Mouse (Mus musculus) myocyte (in vitro differentiated cells): Measurements from ENCODE around the gene Rhbg. TPM values are rescaled to one million over a fixed set of nuclear protein-coding genes. Genes with fewer than 3 reads are reported as not detected.

Source experiments
- H3K27me3 ChIP-seq: one replicate; pipeline ENCODE4 v1.6.1; 2011; ENCODE audit not compliant: control insufficient read depth, insufficient read depth, insufficient read length
- H3K36me3 ChIP-seq: one replicate; pipeline ENCODE4 v1.6.1; 2011; ENCODE audit not compliant: control insufficient read depth, insufficient read depth
- H3K4me2 ChIP-seq: one replicate; pipeline ENCODE4 v1.6.1; 2011; ENCODE audit warnings: low read depth, control low read depth
- H3K4me3 ChIP-seq: one replicate; pipeline ENCODE4 v1.5.1; 2011; ENCODE audit warnings: mild to moderate bottlenecking, control low read depth, moderate library complexity
- H3K79me2 ChIP-seq: one replicate; pipeline ENCODE4 v1.6.1; 2011; ENCODE audit not compliant: control insufficient read depth, insufficient read depth
- H3ac ChIP-seq: one replicate; pipeline ENCODE4 v1.6.1; 2011; ENCODE audit not compliant: control insufficient read depth, insufficient read length
- CEBPB ChIP-seq: IDR thresholded peaks from 2 replicates; pipeline ENCODE4 v1.6.1; 2011; ENCODE audit warnings: mild to moderate bottlenecking, moderate library complexity; ENCODE audit not compliant: poor library complexity, insufficient read depth, severe bottlenecking
- E2F4 ChIP-seq: IDR thresholded peaks from one replicate; pipeline ENCODE4 v1.6.1; 2011; ENCODE audit warnings: mild to moderate bottlenecking, control low read depth, moderate library complexity; ENCODE audit not compliant: insufficient read depth
- MAX ChIP-seq: IDR thresholded peaks from one replicate; pipeline ENCODE4 v1.6.1; 2011; ENCODE audit warnings: low read depth, mild to moderate bottlenecking, control low read depth
- MYOD1 ChIP-seq, 3 experiments: IDR thresholded peaks; one replicate each; pipeline ENCODE4 v1.6.1; 2011; ENCODE audit warnings: control low read depth in 2 of 3, low read depth in 2 of 3, mild to moderate bottlenecking in 2 of 3, moderate library complexity in 1 of 3; ENCODE audit not compliant: insufficient read length in 2 of 3, control insufficient read depth in 1 of 3
- MYOG ChIP-seq, 3 experiments: IDR thresholded peaks; one replicate each; pipeline ENCODE4 v1.6.1; 2011; ENCODE audit warnings: control low read depth in 2 of 3, low read depth in 2 of 3, mild to moderate bottlenecking in 2 of 3; ENCODE audit not compliant: insufficient read length in 2 of 3, control insufficient read depth in 1 of 3, insufficient read depth in 1 of 3
- POLR2A ChIP-seq: IDR thresholded peaks from one replicate; pipeline ENCODE4 v1.6.1; 2011; ENCODE audit warnings: low read depth, mild to moderate bottlenecking, control low read depth, moderate library complexity; ENCODE audit not compliant: insufficient read length
- POLR2AphosphoS2 ChIP-seq: IDR thresholded peaks from one replicate; pipeline ENCODE4 v1.6.1; 2011; ENCODE audit warnings: low read depth, control low read depth; ENCODE audit not compliant: insufficient read length
- REST ChIP-seq: IDR thresholded peaks from one replicate; pipeline ENCODE4 v1.6.1; 2011; ENCODE audit warnings: mild to moderate bottlenecking, control low read depth, moderate library complexity; ENCODE audit not compliant: insufficient read depth, insufficient read length
- SRF ChIP-seq: IDR thresholded peaks from one replicate; pipeline ENCODE4 v1.6.1; 2011; ENCODE audit warnings: low read depth; ENCODE audit not compliant: control insufficient read depth, insufficient read length
- TCF12 ChIP-seq: IDR thresholded peaks from one replicate; pipeline ENCODE4 v1.6.1; 2011; ENCODE audit warnings: mild to moderate bottlenecking, control low read depth; ENCODE audit not compliant: poor library complexity, insufficient read depth, severe bottlenecking
- TCF3 ChIP-seq: IDR thresholded peaks from one replicate; pipeline ENCODE4 v1.6.1; 2011; ENCODE audit warnings: low read depth, control low read depth; ENCODE audit not compliant: insufficient read length
- USF1 ChIP-seq: IDR thresholded peaks from one replicate; pipeline ENCODE4 v1.6.1; 2011; ENCODE audit warnings: low read depth, mild to moderate bottlenecking, control low read depth, moderate library complexity
- polyA plus RNA-seq: library from polyadenylated mRNA; unstranded; fragments of >200 nt; fragmentation: generic; extraction: Trizol; gene quantifications from one replicate; pipeline ENCODE4 v1.2.1, GENCODE M21; 2012; ENCODE audit warnings: missing spikeins

Rhbg gene
- polyA plus RNA-seq, 1 experiment, result not detected

DNA sequence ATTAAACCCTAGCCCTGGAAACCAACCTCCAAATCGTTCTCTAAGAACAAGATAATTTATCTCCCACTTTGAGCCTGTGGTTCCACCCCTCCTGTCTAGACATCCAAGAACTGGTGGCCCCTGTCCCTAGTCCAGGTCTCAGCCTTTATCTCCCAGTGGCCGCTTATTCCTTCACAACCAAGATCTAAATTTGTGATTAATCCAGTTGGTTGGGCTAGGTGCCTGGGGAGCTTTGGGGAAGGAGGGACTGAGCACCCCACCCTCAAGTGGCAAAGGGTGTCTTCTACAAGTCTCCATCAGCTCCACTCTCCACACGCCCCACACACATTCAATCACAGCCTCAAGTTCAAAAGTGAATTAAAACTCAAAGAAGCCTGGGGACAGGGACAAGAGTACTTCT is 48.0 kb downstream of the Rhbg start:
- Histone ChIP-seq H3K4me3 (no peak overlapping the region), H3K27me3 (peaks cover 52% of the 10 kb centered on the region), H3ac (no peak overlapping the region), H3K4me2 (no peak overlapping the region), H3K36me3 (no peaks in the 10 kb centered on the region), H3K79me2 (no peaks in the 10 kb centered on the region)
- no peak for TF ChIP-seq REST
- no peak for TF ChIP-seq TCF12
- TF ChIP-seq E2F4, result no peak
- TF ChIP-seq CEBPB, result no peak
- TF ChIP-seq POLR2A, result no peak

- Histone ChIP-seq H3ac (no peak overlapping the region), H3K79me2 (no peaks in the 10 kb centered on the region), H3K27me3 (peaks cover 59% of the 10 kb centered on the region), H3K36me3 (no peaks in the 10 kb centered on the region), H3K4me3 (no peak overlapping the region), H3K4me2 (no peak overlapping the region)
- TF ChIP-seq REST (no peak), POLR2A (no peak), SRF (no peak), MYOG (IDR thresholded peaks at IDR 0.05; ENCODE audit: control insufficient read depth in 1 of 3, insufficient read depth in 1 of 3, insufficient read length in 2 of 3, low read depth in 2 of 3) (no peak), MAX (no peak), E2F4 (no peak), POLR2AphosphoS2 (no peak), TCF12 (no peak), USF1 (no peak), CEBPB (no peak), MYOD1 (IDR thresholded peaks at IDR 0.05; ENCODE audit: control insufficient read depth in 1 of 3, insufficient read length in 2 of 3, low read depth in 2 of 3) (no peak), TCF3 (no peak)
These were observed 48.7 kb downstream of the Rhbg start for GRCm38 (mm10) chr3:88205563-88206491.

- Histone ChIP-seq H3ac (no peak overlapping the region), H3K4me2 (no peak overlapping the region), H3K36me3 (no peaks in the 10 kb centered on the region), H3K4me3 (no peak overlapping the region), H3K27me3 (peaks cover 66% of the 10 kb centered on the region), H3K79me2 (no peaks in the 10 kb centered on the region)
- no peak for TF ChIP-seq TCF12
- TF ChIP-seq E2F4, result no peak
- TF ChIP-seq TCF3, result no peak
- TF ChIP-seq MYOD1 (IDR thresholded peaks at IDR 0.05; ENCODE audit: control insufficient read depth in 1 of 3, insufficient read length in 2 of 3, low read depth in 2 of 3), result no peak
- TF ChIP-seq MAX, result no peak
- TF ChIP-seq POLR2A, result no peak
- no peak for TF ChIP-seq MYOG (IDR thresholded peaks at IDR 0.05; ENCODE audit: control insufficient read depth in 1 of 3, insufficient read depth in 1 of 3, insufficient read length in 2 of 3, low read depth in 2 of 3)
- TF ChIP-seq CEBPB, result no peak
- TF ChIP-seq SRF, result no peak
- TF ChIP-seq REST, result no peak
- no peak for TF ChIP-seq POLR2AphosphoS2
- no peak for TF ChIP-seq USF1
These were observed 49.3 kb downstream of the Rhbg start for GRCm38 (mm10) chr3:88205176-88205562.

- TF ChIP-seq SRF, result no peak
- H3K27me3 ChIP-seq, result peaks cover 70% of the 10 kb centered on the region
- H3K36me3 ChIP-seq, result no peaks in the 10 kb centered on the region
- H3K4me3 ChIP-seq, result no peak overlapping the region
- H3K79me2 ChIP-seq, result no peaks in the 10 kb centered on the region
- H3ac ChIP-seq, result no peak overlapping the region
- H3K4me2 ChIP-seq, result no peak overlapping the region
These were observed 49.8 kb downstream of the Rhbg start for GRCm38 (mm10) chr3:88204751-88205150.

GRCm38 (mm10) chr3:88203999-88204700 is 50.4 kb downstream of the Rhbg start:
- TF ChIP-seq SRF (no peak), CEBPB (no peak), MYOG (IDR thresholded peaks at IDR 0.05; ENCODE audit: control insufficient read depth in 1 of 3, insufficient read depth in 1 of 3, insufficient read length in 2 of 3, low read depth in 2 of 3) (no peak), MAX (no peak), MYOD1 (IDR thresholded peaks at IDR 0.05; ENCODE audit: control insufficient read depth in 1 of 3, insufficient read length in 2 of 3, low read depth in 2 of 3) (no peak), REST (no peak), USF1 (no peak), POLR2AphosphoS2 (no peak), TCF3 (no peak), E2F4 (no peak), TCF12 (no peak), POLR2A (no peak)
- Histone ChIP-seq H3K79me2 (no peaks in the 10 kb centered on the region), H3K4me3 (no peak overlapping the region), H3K27me3 (peaks cover 72% of the 10 kb centered on the region), H3ac (no peak overlapping the region), H3K36me3 (no peaks in the 10 kb centered on the region), H3K4me2 (no peak overlapping the region)
